Mouse (Mus musculus): ENCODE data around the gene Flii. TPM values are rescaled to one million over a fixed set of nuclear protein-coding genes. Genes with fewer than 3 reads are reported as not detected.
A peak's percentile ranks its signal among the peaks of the same experiment; 100 is the strongest.

Gene Flii
- total and polyA plus RNA-seq, 2 experiments from 2014 or later: 37.4 to 104 TPM

GRCm38 (mm10) chr11:60735191-60735590, 8.1 kb upstream of the Flii start:
- Histone ChIP-seq H3K27ac (ENCODE audit: low read depth, low read length) (no peak overlapping the region), H3K4me3 (ENCODE audit: low read depth, low read length) (no peak overlapping the region), H3K4me1 (ENCODE audit: insufficient read depth) (no peaks in the 10 kb centered on the region), H3K27me3 (ENCODE audit: insufficient read depth, low read length) (no peaks in the 10 kb centered on the region), H3K9ac (no peak overlapping the region), H3K36me3 (ENCODE audit: insufficient read depth) (peaks cover 55% of the 10 kb centered on the region), H3K4me2 (ENCODE audit: low read depth) (no peak overlapping the region), H3K9me3 (ENCODE audit: low read length) (no peaks in the 10 kb centered on the region)
- no peak for DNase-seq
- ATAC-seq: no peak
- WGBS: 72% methylated on average over 5 of the region's 5 CpGs
- TF ChIP-seq CTCF (IDR thresholded peaks at IDR 0.05; ENCODE audit: low read depth): peak; percentile 24

- no peak overlapping the region for H3K9ac ChIP-seq
- no peaks in the 10 kb centered on the region for H3K27me3 ChIP-seq (ENCODE audit: insufficient read depth, low read length)
- H3K9me3 ChIP-seq (ENCODE audit: low read length): no peaks in the 10 kb centered on the region
- WGBS: 86% methylated on average over 2 of the region's 2 CpGs
- H3K4me2 ChIP-seq (ENCODE audit: low read depth): no peak overlapping the region
- TF ChIP-seq CTCF (IDR thresholded peaks at IDR 0.05; ENCODE audit: low read depth): no peak
- no peak overlapping the region for H3K27ac ChIP-seq (ENCODE audit: low read depth, low read length)
- no peak for ATAC-seq
- peaks cover 45% of the 10 kb centered on the region for H3K36me3 ChIP-seq (ENCODE audit: insufficient read depth)
- no peaks in the 10 kb centered on the region for H3K4me1 ChIP-seq (ENCODE audit: insufficient read depth)
- no peak overlapping the region for H3K4me3 ChIP-seq (ENCODE audit: low read depth, low read length)
- no peak for DNase-seq
These were observed 7.1 kb upstream of the Flii start for GRCm38 (mm10) chr11:60734206-60734605.

- H3K27ac ChIP-seq (ENCODE audit: low read depth, low read length): no peak overlapping the region
- TF ChIP-seq CTCF (IDR thresholded peaks at IDR 0.05; ENCODE audit: low read depth): no peak
- WGBS: 91% methylated on average over 14 of the region's 14 CpGs
- no peak overlapping the region for H3K4me3 ChIP-seq (ENCODE audit: low read depth, low read length)
- no peak overlapping the region for H3K9ac ChIP-seq
- H3K4me2 ChIP-seq (ENCODE audit: low read depth): no peak overlapping the region
- no peaks in the 10 kb centered on the region for H3K27me3 ChIP-seq (ENCODE audit: insufficient read depth, low read length)
- ATAC-seq (no peak), DNase-seq (no peak)
- H3K4me1 ChIP-seq (ENCODE audit: insufficient read depth): peaks cover 10% of the 10 kb centered on the region
- H3K36me3 ChIP-seq (ENCODE audit: insufficient read depth): peaks cover 39% of the 10 kb centered on the region
- no peaks in the 10 kb centered on the region for H3K9me3 ChIP-seq (ENCODE audit: low read length)
These were observed 4.2 kb upstream of the Flii start for GRCm38 (mm10) chr11:60731251-60731650.

- DNase-seq: no peak
These were observed 3.1 kb upstream of the Flii start for GRCm38 (mm10) chr11:60730169-60730568.

GRCm38 (mm10) chr11:60729217-60729641, 2.2 kb upstream of the Flii start:
- Histone ChIP-seq H3K9ac (peak overlapping the region; percentile 75; the same call in 1 of the 2 replicates), H3K4me2 (ENCODE audit: low read depth) (peak overlapping the region; percentile 73), H3K9me3 (ENCODE audit: low read length) (no peaks in the 10 kb centered on the region), H3K27ac (ENCODE audit: low read depth, low read length) (no peak overlapping the region), H3K4me1 (ENCODE audit: insufficient read depth) (peaks cover 10% of the 10 kb centered on the region), H3K27me3 (ENCODE audit: insufficient read depth, low read length) (no peaks in the 10 kb centered on the region), H3K36me3 (ENCODE audit: insufficient read depth) (peaks cover 42% of the 10 kb centered on the region), H3K4me3 (ENCODE audit: low read depth, low read length) (0 out of 2 replicates have a peak overlapping the region, but pooled peaks have one; percentile 71)
- TF ChIP-seq CTCF (IDR thresholded peaks at IDR 0.05; ENCODE audit: low read depth): no peak
- DNase-seq (no peak), ATAC-seq (no peak)
- 71% methylated on average over 6 of the region's 6 CpGs for WGBS

More at GRCm38 (mm10) chr11:60730169-60730568, 3.1 kb upstream of the Flii start:
- no peaks in the 10 kb centered on the region for H3K27me3 ChIP-seq (ENCODE audit: insufficient read depth, low read length)
- no peak for ATAC-seq
- H3K4me1 ChIP-seq (ENCODE audit: insufficient read depth): peaks cover 10% of the 10 kb centered on the region
- H3K27ac ChIP-seq (ENCODE audit: low read depth, low read length): no peak overlapping the region
- no peak for TF ChIP-seq CTCF (IDR thresholded peaks at IDR 0.05; ENCODE audit: low read depth)
- H3K36me3 ChIP-seq (ENCODE audit: insufficient read depth): peaks cover 39% of the 10 kb centered on the region
- H3K4me3 ChIP-seq (ENCODE audit: low read depth, low read length): no peak overlapping the region
- H3K9ac ChIP-seq: no peak overlapping the region
- WGBS: 88% methylated on average over 9 of the region's 9 CpGs
- H3K4me2 ChIP-seq (ENCODE audit: low read depth): no peak overlapping the region
- no peaks in the 10 kb centered on the region for H3K9me3 ChIP-seq (ENCODE audit: low read length)

GRCm38 (mm10) chr11:60728260-60728761, 1.2 kb upstream of the Flii start, which contains the start of gene Mief2:
Gene Mief2, plus strand, starts transcription at chr11:60728398.
- TF ChIP-seq CTCF (IDR thresholded peaks at IDR 0.05; ENCODE audit: low read depth): no peak
- Histone ChIP-seq H3K4me3 (ENCODE audit: low read depth, low read length) (peak within 1 kb of the TSS; percentile 71), H3K9me3 (ENCODE audit: low read length) (no peaks in the 10 kb centered on the region), H3K4me2 (ENCODE audit: low read depth) (peak within 1 kb of the TSS; percentile 73), H3K27me3 (ENCODE audit: insufficient read depth, low read length) (no peaks in the 10 kb centered on the region), H3K36me3 (ENCODE audit: insufficient read depth) (peaks cover 44% of the 10 kb centered on the region), H3K27ac (ENCODE audit: low read depth, low read length) (peak within 1 kb of the TSS; percentile 90), H3K4me1 (ENCODE audit: insufficient read depth) (peaks cover 10% of the 10 kb centered on the region), H3K9ac (peak within 1 kb of the TSS; percentile 78)
- WGBS: under 1% methylated on average over 44 of the region's 44 CpGs
- ATAC-seq (peak; percentile 98), DNase-seq (peak; percentile 97)

GRCm38 (mm10) chr11:60727392-60728140, 503 bp upstream of the Flii start:
- Histone ChIP-seq H3K36me3 (ENCODE audit: insufficient read depth) (peaks cover 44% of the 10 kb centered on the region), H3K4me2 (ENCODE audit: low read depth) (peak overlapping the region; percentile 73), H3K4me1 (ENCODE audit: insufficient read depth) (peaks cover 10% of the 10 kb centered on the region), H3K9me3 (ENCODE audit: low read length) (no peaks in the 10 kb centered on the region), H3K27me3 (ENCODE audit: insufficient read depth, low read length) (no peaks in the 10 kb centered on the region), H3K9ac (peak overlapping the region; percentile 78), H3K4me3 (ENCODE audit: low read depth, low read length) (peak overlapping the region; percentile 71), H3K27ac (ENCODE audit: low read depth, low read length) (peak overlapping the region; percentile 90)
- TF ChIP-seq CTCF (IDR thresholded peaks at IDR 0.05; ENCODE audit: low read depth): no peak
- ATAC-seq (no peak; the same call in 1 of the 2 replicates), DNase-seq (no peak)
- 4% methylated on average over 12 of the region's 12 CpGs for WGBS
